Mouse (Mus musculus) hindbrain, postnatal 0 days (tissue): ENCODE measurements around the gene Donson. TPM values are rescaled to one million over a fixed set of nuclear protein-coding genes. Genes with fewer than 3 reads are reported as not detected.

Experiments used
- ATAC-seq: fragments of 200-750 bp; cut with Nextera tagmentation; 2 replicates; pipeline ENCODE4 v1.8.0; 2017; ENCODE audit warnings: mild to moderate bottlenecking, moderate TSS enrichment, moderate library complexity
- DNase-seq: peaks from one replicate; pipeline ENCODE4 v3.0.0-alpha.2; 2015; ENCODE audit warnings: low spot score
- H3K27ac ChIP-seq: fragments of 300-500 bp; sonication (generic); 2 replicates; pipeline ENCODE4 v1.5.1; 2014; ENCODE audit warnings: mild to moderate bottlenecking
- H3K27me3 ChIP-seq: fragments of 300-500 bp; sonication (generic); 2 replicates; pipeline ENCODE4 v1.6.1; 2014; ENCODE audit warnings: low read length, mixed read lengths; ENCODE audit not compliant: insufficient read depth
- H3K36me3 ChIP-seq: fragments of 300-500 bp; sonication (generic); 2 replicates; pipeline ENCODE4 v1.6.1; 2014; ENCODE audit warnings: low read length, mixed read lengths; ENCODE audit not compliant: insufficient read depth
- H3K4me1 ChIP-seq: fragments of 300-500 bp; sonication (generic); 2 replicates; pipeline ENCODE4 v1.6.1; 2014; ENCODE audit warnings: antibody characterized with exemption, low read length, mixed read lengths; ENCODE audit not compliant: insufficient read depth
- H3K4me2 ChIP-seq: fragments of 300-500 bp; sonication (generic); 2 replicates; pipeline ENCODE4 v1.6.1; 2014; ENCODE audit warnings: low read depth, mild to moderate bottlenecking, low read length, moderate library complexity, mixed read lengths
- H3K4me3 ChIP-seq: fragments of 300-500 bp; sonication (generic); 2 replicates; pipeline ENCODE4 v1.5.1; 2014; ENCODE audit warnings: low read length
- H3K9ac ChIP-seq: fragments of 300-500 bp; sonication (generic); replicated peaks from 2 replicates; pipeline ENCODE4 v1.6.1; 2014; ENCODE audit warnings: mild to moderate bottlenecking, low read length, moderate library complexity, mixed read lengths
- H3K9me3 ChIP-seq: fragments of 300-500 bp; sonication (generic); 2 replicates; pipeline ENCODE4 v1.6.1; 2016; ENCODE audit warnings: low read length, mixed read lengths
- CTCF ChIP-seq: IDR thresholded peaks from 2 replicates; pipeline ENCODE4 v1.5.1; 2016; ENCODE audit warnings: antibody characterized with exemption, control low read depth, low read depth
- WGBS: fragments of 180-500 bp; shearing (Covaris S2); extraction: QIAGEN DNeasy Blood & Tissue Kit; methylation state at CpG from one replicate; pipeline ENCODE4 v1.1.7; 2014; 5-methylcytosine and 5-hydroxymethylcytosine counted together
- polyA plus RNA-seq: library from polyadenylated mRNA; unstranded; fragments of >200 nt; fragmentation: Nextera tagmentation; extraction: Ambion mirVana; gene quantifications from 2 replicates; pipeline ENCODE4 v1.2.1, GENCODE M21; 2015
- total RNA-seq: library from RNA; depleted of rRNA; stranded (reverse); fragments of >200 nt; gene quantifications from 2 replicates; pipeline ENCODE4 v1.2.3, GENCODE M21; 2014; rRNA removed

Donson gene
- total and polyA plus RNA-seq, 2 experiments from 2014 or later, result 15.3 to 20.4 TPM

- Histone ChIP-seq H3K9me3 (no peaks in the 10 kb centered on the region), H3K36me3 (peaks cover 70% of the 10 kb centered on the region), H3K4me3 (no peak overlapping the region), H3K4me1 (no peaks in the 10 kb centered on the region), H3K27me3 (no peaks in the 10 kb centered on the region), H3K27ac (no peak overlapping the region), H3K9ac (no peak overlapping the region), H3K4me2 (no peak overlapping the region)
- TF ChIP-seq CTCF, result no peak
- 89% methylated on average over 12 of the region's 12 CpGs for WGBS
- no peak for DNase-seq
- ATAC-seq, result no peak
Observed at GRCm38 (mm10) chr16:91633641-91634040, 54.9 kb downstream of the Donson start.

GRCm38 (mm10) chr16:91632940-91633339 is 55.6 kb downstream of the Donson start:
- H3K27me3 ChIP-seq, result no peaks in the 10 kb centered on the region
- peaks cover 71% of the 10 kb centered on the region for H3K36me3 ChIP-seq
- no peaks in the 10 kb centered on the region for H3K9me3 ChIP-seq
- no peak overlapping the region for H3K27ac ChIP-seq
- TF ChIP-seq CTCF, result no peak
- 94% methylated on average over 7 of the region's 7 CpGs for WGBS
- no peaks in the 10 kb centered on the region for H3K4me1 ChIP-seq
- DNase-seq (no peak), ATAC-seq (no peak)
- H3K4me3 ChIP-seq, result no peak overlapping the region
- H3K9ac ChIP-seq, result no peak overlapping the region
- no peak overlapping the region for H3K4me2 ChIP-seq

- no peak for TF ChIP-seq CTCF
- H3K9ac ChIP-seq, result no peak overlapping the region
- H3K4me1 ChIP-seq, result no peaks in the 10 kb centered on the region
- H3K4me3 ChIP-seq, result no peak overlapping the region
- no peaks in the 10 kb centered on the region for H3K9me3 ChIP-seq
- WGBS, result 61% methylated on average over 5 of the region's 5 CpGs
- peaks cover 71% of the 10 kb centered on the region for H3K36me3 ChIP-seq
- DNase-seq, result no peak
- no peaks in the 10 kb centered on the region for H3K27me3 ChIP-seq
- ATAC-seq, result no peak
- H3K4me2 ChIP-seq, result no peak overlapping the region
- H3K27ac ChIP-seq, result no peak overlapping the region
Observed at GRCm38 (mm10) chr16:91632439-91632838, 56.1 kb downstream of the Donson start.

- no peak for ATAC-seq
- no peak overlapping the region for H3K4me2 ChIP-seq
- H3K36me3 ChIP-seq, result peaks cover 57% of the 10 kb centered on the region
Observed at GRCm38 (mm10) chr16:91630584-91630983, 58.0 kb downstream of the Donson start.

GRCm38 (mm10) chr16:91629749-91630148 is 58.8 kb downstream of the Donson start:
- Histone ChIP-seq H3K27me3 (no peaks in the 10 kb centered on the region), H3K4me3 (no peak overlapping the region), H3K4me1 (no peaks in the 10 kb centered on the region), H3K9me3 (no peaks in the 10 kb centered on the region), H3K36me3 (peaks cover 58% of the 10 kb centered on the region), H3K9ac (no peak overlapping the region), H3K27ac (no peak overlapping the region), H3K4me2 (no peak overlapping the region)
- 88% methylated on average over 4 of the region's 4 CpGs for WGBS
- no peak for ATAC-seq
- DNase-seq, result no peak
- no peak for TF ChIP-seq CTCF

More at GRCm38 (mm10) chr16:91630584-91630983, 58.0 kb downstream of the Donson start:
- Histone ChIP-seq H3K4me1 (no peaks in the 10 kb centered on the region), H3K27me3 (no peaks in the 10 kb centered on the region), H3K9ac (no peak overlapping the region), H3K9me3 (no peaks in the 10 kb centered on the region), H3K4me3 (no peak overlapping the region), H3K27ac (no peak overlapping the region)
- DNase-seq, result no peak
- WGBS, result 67% methylated on average over 1 of the region's 1 CpGs
- no peak for TF ChIP-seq CTCF

GRCm38 (mm10) chr16:91628673-91629072 is 59.9 kb downstream of the Donson start:
- no peaks in the 10 kb centered on the region for H3K27me3 ChIP-seq
- H3K4me3 ChIP-seq, result no peak overlapping the region
- no peak for ATAC-seq

GRCm38 (mm10) chr16:91627831-91628230 is 60.7 kb downstream of the Donson start:
- Histone ChIP-seq H3K4me2 (no peak overlapping the region), H3K4me1 (no peaks in the 10 kb centered on the region), H3K9ac (no peak overlapping the region), H3K36me3 (peaks cover 57% of the 10 kb centered on the region), H3K4me3 (no peak overlapping the region), H3K27ac (no peak overlapping the region), H3K9me3 (no peaks in the 10 kb centered on the region), H3K27me3 (no peaks in the 10 kb centered on the region)
- no peak for TF ChIP-seq CTCF
- 89% methylated on average over 7 of the region's 7 CpGs for WGBS
- no peak for DNase-seq
- ATAC-seq, result no peak

More at GRCm38 (mm10) chr16:91628673-91629072, 59.9 kb downstream of the Donson start:
- 98% methylated on average over 3 of the region's 3 CpGs for WGBS
- no peak overlapping the region for H3K9ac ChIP-seq
- DNase-seq, result no peak
- no peak overlapping the region for H3K27ac ChIP-seq
- TF ChIP-seq CTCF, result no peak
- H3K36me3 ChIP-seq, result peaks cover 56% of the 10 kb centered on the region
- no peaks in the 10 kb centered on the region for H3K4me1 ChIP-seq
- no peak overlapping the region for H3K4me2 ChIP-seq
- H3K9me3 ChIP-seq, result no peaks in the 10 kb centered on the region

Other genes starting within 250 kb of the Donson start
- 53.1 and 60.5 TPM in 2 replicates for gene Ifnar1, start 203.5 kb downstream of the Donson start, total RNA-seq
- 33.6 and 34.1 TPM in 2 replicates for gene Ifnar1, start 203.5 kb downstream of the Donson start, polyA plus RNA-seq
- 53.1 and 68.4 TPM in 2 replicates for gene Ifngr2, start 141.7 kb downstream of the Donson start, total RNA-seq
- 131 and 140 TPM in 2 replicates for gene Ifngr2, start 141.7 kb downstream of the Donson start, polyA plus RNA-seq
- gene Tmem50b, start 91.0 kb downstream of the Donson start, total RNA-seq, result 79.6 and 93.3 TPM in 2 replicates
- 107 and 114 TPM in 2 replicates for gene Tmem50b, start 91.0 kb downstream of the Donson start, polyA plus RNA-seq
- 1.7 and 5.3 TPM in 2 replicates for gene Dnajc28, start 69.7 kb downstream of the Donson start, total RNA-seq
- gene Dnajc28, start 69.7 kb downstream of the Donson start, polyA plus RNA-seq, result 2.9 and 3.8 TPM in 2 replicates
- gene Gart, start 41.8 kb downstream of the Donson start, total RNA-seq, result 40.9 and 50.2 TPM in 2 replicates
- gene Gart, start 41.8 kb downstream of the Donson start, polyA plus RNA-seq, result 46.2 and 46.6 TPM in 2 replicates
- 246 and 254 TPM in 2 replicates for gene Son, start 41.3 kb downstream of the Donson start, total RNA-seq
- 95.3 and 97.2 TPM in 2 replicates for gene Son, start 41.3 kb downstream of the Donson start, polyA plus RNA-seq
- 28.4 and 67.3 TPM in 2 replicates for gene Cryzl1, start 40.2 kb upstream of the Donson start, total RNA-seq
- 88.0 and 101 TPM in 2 replicates for gene Cryzl1, start 40.2 kb upstream of the Donson start, polyA plus RNA-seq
- gene Itsn1, start 40.5 kb upstream of the Donson start, total RNA-seq, result 65.1 and 69.5 TPM in 2 replicates
- gene Itsn1, start 40.5 kb upstream of the Donson start, polyA plus RNA-seq, result 33.6 and 34.8 TPM in 2 replicates